Mouse (Mus musculus): Measurements from ENCODE around the gene Numb.
"Not testable (repeated sequence)": the region's sequence is repeated elsewhere in the genome, so short reads cannot be mapped to it uniquely, and the experiment has no call there.

Numb gene

GRCm38 (mm10) chr12:83922724-83923485, 1.2 kb upstream of the Numb start:
- DNase-seq: no peak

DNA sequence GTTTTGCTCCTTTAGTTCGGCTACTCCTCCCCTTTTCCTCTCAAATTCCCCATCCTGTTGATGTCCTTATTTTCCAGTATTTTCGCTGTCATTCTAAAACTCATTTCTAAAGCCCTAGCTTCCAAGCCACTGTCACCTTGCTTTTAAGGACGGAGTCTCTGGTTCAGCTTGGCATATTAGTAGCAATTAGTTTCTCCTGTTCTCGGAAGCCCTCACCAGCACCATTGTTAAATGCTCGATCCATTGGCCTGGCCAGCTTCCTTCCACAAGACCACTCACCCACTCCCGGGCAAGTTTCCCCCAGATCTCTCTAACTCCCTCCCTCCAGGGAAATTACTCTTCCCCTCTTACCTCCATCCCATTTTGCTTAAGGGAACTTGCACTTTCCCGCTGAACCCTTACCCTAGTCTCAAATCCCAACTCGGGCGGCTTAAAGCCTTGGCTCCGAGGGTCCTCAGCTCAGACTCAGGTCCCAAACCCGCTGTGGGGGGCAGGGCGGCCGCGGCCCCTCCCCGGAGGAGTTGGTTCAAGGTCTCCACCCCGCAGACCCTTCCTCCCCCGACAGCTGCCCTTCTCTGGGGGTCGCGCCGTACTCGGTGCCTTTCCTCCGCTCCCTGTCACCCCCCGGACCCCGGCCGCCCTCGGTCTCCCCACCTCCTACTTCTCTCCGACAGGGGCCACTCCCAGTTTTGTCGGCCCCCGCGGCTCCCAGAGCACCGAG, 853 bp downstream of the Numb start:
- DNase-seq: peak; percentile 24 to 36

DNA sequence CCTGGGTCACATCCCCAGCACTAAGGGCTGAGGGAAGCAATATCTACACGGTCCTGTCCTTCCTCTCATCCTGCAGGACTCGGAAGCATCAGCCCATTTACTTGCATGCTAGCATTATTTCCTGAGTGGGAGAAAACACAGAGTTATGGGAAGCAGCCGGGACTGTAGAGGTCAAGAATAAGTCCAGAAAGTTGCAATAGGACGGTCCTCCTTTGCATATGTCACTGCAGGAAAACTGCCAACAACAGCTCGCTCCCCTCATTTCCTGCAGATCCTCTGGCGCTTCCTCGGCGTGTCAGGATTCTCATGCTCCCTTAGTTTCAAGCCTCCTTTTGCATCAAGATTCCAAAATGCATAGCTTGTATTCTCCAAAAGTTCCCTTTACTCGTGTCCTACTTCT, 4.8 kb downstream of the Numb start:
- peak; percentile 10 to 29 for DNase-seq

- no peak for DNase-seq
Measured at GRCm38 (mm10) chr12:83914797-83915196, 6.9 kb downstream of the Numb start.

DNA sequence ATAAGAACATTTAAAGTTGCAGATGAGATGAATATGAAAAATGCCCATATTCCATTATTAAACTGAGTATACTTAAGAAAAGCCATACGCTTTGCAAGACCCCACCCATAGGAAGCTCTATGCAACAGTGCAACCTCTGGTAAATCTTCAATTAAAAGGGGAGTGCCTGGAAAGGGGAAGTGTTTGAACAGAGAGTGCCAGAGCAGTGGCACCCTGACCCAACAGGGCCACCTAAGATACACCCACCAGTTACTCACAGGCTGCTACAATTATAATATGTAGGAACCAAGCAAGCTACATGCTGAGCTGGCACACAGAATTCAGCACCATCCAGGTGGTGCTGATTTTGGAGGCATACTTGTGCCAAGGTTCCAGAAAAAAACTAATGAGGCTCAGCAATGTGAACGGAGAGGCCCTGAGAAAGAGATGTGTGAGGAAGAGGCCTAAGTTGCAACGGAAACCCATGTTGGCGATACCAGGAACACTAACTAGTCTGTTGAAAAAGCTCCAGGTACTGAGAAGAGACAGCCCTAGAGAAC, 7.5 kb downstream of the Numb start:
- no peak for DNase-seq

DNA sequence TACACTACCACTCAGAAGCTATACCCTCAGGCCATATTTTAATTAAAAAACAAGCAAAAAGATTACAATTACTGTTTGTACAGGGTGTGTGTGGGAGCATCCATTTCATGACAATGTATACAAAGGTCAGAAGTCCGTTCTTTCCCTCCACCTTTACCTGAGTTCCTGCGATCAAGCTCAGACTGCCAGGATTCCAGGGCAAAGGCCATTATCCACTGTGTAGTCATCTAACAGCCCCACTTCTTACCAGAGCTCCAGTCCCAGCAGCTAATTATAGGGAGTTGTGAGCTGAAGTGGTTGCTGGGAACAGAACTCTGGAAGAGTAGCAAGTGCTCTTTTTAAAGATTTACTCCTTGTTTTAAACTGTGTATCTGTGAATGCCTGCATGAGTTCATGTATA, 11.3 kb downstream of the Numb start:
- DNase-seq: no peak

- no peak for DNase-seq
Measured at GRCm38 (mm10) chr12:83892926-83893325, 28.8 kb downstream of the Numb start.

DNA sequence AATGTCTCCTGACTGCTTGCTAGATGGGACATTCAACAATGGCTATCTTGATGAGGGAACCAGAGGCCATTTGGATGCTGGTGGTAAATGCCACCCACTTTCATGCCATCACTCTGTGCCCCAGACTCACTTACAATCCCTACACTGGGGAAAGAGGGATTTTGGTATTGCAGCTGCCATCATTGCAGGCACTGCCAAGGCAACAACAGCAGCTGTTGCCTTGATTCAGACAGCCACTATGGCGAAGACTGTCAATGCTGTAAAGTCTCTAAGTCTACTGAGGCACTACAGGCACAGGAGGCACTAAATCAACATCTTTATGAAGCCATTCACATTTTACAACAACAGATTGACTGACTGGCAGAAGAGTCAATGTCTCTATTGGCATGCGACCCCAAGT, 30.5 kb downstream of the Numb start:
- no peak for DNase-seq

- DNase-seq: no peak
Measured at GRCm38 (mm10) chr12:83889128-83889527, 32.6 kb downstream of the Numb start.

- no peak for DNase-seq
Measured at GRCm38 (mm10) chr12:83885516-83886285, 36.0 kb downstream of the Numb start.

DNA sequence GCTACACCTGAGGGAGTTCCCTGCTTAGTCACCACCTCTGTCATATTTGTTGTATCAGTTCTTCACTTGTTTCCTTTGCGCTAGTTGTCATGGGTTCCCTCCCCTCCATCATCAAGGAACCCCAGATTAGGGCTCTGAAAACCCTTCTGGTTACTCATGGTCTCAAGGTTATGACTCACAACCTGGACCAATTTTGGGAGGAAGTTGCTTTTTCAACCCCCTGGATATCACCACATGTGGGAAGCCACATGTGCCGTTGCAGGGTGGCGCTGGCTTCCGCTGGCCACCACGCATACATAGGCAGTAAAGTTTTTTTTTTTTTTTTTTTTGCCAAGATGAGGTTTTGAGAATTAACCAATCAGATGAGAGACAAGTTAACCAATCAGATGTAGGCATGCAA, 36.7 kb downstream of the Numb start:
- DNase-seq: not testable (repeated sequence)

GRCm38 (mm10) chr12:83882503-83882902, 39.2 kb downstream of the Numb start:
- DNase-seq: peak; percentile 46 to 65

DNA sequence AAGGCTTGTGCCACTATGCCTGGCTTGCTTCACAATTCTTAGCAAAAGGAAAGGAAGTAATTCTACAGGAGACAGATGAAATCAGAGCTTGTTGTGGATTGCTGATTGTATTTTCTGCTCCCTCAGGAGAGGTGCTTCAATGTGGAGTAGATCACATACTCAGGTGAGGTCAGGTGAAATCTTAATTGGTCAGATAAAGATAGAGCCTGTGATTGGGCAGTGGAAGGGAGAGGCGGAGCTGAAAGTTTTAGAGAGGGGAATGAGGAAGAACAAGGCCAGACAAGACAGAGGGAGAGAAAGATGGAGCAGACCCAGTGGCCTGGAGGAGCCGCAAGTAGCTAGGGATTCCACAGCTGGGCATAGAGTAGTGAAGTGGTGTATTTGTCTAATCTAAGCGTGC, 39.6 kb downstream of the Numb start:
- peak; percentile 42 to 51 for DNase-seq

- DNase-seq: no peak
Measured at GRCm38 (mm10) chr12:83880913-83881312, 40.8 kb downstream of the Numb start.

DNA sequence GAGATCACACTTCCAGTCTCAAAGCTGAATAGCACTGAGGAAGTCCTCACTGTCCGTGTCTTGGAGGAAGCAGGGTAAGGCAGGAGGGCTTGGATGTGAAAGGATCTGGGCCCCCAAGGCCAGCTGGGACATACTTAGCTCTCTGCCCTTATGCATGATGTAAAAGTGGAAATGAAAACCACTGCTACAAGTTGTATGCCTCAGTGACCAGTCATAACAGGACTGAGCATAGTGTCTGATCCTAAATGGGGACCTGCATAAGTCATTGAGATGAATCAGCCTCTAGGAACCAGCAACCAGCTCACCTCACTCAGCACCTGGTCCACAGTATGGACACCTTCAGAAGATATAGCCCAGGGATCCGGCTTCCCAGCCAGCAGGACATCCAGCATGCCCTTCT, 46.6 kb downstream of the Numb start:
- DNase-seq: no peak

DNA sequence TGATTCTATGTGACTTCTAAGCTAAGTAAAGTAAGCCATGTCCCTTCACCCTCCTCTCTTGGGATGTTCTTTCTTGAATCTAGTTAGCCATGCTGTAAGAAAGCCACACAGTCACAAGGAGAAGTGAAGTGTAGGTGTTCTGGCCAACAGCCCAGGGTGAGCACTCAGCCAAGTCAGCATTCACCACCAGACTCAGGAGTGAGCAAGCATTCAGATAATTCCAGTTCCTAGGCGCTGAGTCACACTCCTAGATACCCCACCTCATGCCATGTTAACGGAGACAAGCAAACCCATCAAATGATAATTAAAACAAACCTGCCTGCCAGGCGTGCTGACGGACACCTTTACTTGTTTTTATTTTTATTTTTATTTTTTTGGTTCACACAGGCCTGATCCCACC, 47.1 kb downstream of the Numb start:
- peak; percentile 88 to 89 for DNase-seq

DNA sequence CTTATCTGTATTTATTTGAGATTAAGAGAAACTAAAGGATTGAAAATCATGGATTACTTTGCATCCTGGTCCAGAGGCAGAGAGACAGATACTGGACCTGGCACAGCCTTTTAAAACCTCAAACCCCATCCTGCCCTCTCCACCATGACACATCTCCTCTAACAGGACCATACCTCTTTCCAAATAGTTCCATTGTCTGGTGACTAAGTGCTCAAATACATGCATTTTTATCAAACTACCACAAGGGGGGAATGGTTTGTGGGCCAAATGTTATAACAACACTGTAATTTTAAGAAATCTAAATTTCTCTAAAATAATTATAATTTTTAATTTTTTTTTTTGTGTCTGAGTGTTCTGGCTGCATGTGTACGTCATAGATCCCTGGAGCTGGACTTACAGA, 57.2 kb downstream of the Numb start:
- DNase-seq: no peak

DNA sequence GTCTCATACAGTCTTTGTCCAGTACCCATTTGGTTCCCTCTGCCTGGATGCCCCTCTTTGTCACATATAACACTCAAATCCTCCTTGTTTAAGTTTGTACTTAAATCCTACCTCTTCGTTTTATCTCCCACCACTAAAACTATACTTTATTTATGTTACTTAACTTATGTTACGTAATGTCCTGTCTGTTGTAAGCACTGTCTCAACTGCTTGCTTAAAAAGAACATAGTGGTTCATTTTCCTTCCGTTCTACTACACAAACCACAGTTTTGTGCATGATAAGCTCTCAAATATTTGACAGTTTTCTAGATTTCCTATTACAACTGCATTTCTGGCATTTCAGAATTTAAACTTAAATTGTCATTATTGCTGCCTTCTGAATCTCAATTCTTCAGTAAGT, 59.9 kb downstream of the Numb start:
- no peak for DNase-seq

GRCm38 (mm10) chr12:83860688-83861087, 61.0 kb downstream of the Numb start:
- no peak for DNase-seq

- DNase-seq: no peak
Measured at GRCm38 (mm10) chr12:83858052-83858451, 63.7 kb downstream of the Numb start.

GRCm38 (mm10) chr12:83855211-83855610, 66.5 kb downstream of the Numb start:
- DNase-seq: no peak

DNA sequence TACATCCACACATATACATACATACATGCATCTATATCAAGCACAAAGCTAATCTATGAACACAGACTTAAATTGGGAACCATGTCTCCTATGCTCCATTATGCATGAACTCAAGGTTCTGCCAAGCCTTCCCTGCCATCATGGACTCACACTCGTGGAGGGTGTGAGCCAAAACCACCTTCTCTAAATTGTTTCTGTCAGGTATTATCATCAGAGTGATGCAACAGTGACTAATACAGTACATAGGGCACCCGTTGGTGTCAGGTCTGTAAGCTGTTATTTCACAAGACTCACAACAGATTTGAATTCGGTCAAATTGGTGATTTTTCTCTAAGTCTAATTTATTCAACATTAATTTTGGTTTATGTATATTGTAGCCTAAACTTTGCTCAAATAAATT, 67.5 kb downstream of the Numb start:
- no peak for DNase-seq

DNA sequence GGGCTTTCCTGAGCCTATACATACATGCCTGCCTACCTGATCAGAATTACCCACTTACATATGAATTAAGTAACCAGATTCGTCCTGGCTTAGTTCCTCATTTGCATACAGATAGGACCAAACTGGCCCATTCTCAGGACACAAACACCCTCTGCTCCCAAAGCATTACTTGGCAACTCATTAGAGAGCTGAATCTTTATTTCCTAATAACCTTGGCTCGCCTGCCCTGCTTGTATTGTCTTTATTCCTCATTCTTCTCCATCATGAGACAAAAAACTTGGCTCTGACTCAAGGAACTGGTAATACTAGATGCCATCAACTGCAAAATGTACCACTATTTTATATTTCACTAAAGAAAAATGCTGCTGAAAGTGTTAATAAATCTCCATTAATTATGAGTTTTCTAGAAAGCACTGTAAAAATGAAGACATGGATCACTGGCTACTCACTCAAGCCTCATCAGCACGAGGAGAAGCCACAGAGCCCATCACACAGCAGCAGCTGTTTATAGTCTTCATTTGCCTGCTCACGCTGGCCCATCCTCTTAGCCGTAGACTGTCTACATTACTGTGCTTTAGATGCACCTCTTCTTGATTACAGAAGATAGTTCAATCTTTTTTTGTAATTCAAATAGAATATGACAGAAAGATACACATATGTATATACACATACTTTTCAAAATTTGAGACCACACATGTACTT, 69.1 kb downstream of the Numb start:
- DNase-seq: no peak
